Mouse (Mus musculus) MEL (cell line): Measurements from ENCODE around the gene Ppp1r14d. TPM values are rescaled to one million over a fixed set of nuclear protein-coding genes. Genes with fewer than 3 reads are reported as not detected.

Source experiments
- DNase-seq: peaks from one replicate; pipeline ENCODE4 v3.0.0; 2011; ENCODE audit warnings: low read depth, low spot score
- H3K27ac ChIP-seq: 2 replicates; pipeline ENCODE4 v1.5.1; 2012; ENCODE audit warnings: low read depth, mild to moderate bottlenecking, control low read depth, low read length, moderate library complexity; ENCODE audit not compliant: control insufficient read depth
- H3K27me3 ChIP-seq, 2 experiments: fragments of 150-350 bp in 1 of 2; sonication (generic) in 1 of 2; 2 replicates each; pipeline ENCODE4 v1.6.1; 2012; ENCODE audit warnings: low read length in 2 of 2, mild to moderate bottlenecking in 2 of 2, improper control_type of control experiment in 1 of 2, moderate library complexity in 1 of 2; ENCODE audit not compliant: insufficient read depth in 2 of 2, control insufficient read depth in 1 of 2
- H3K36me3 ChIP-seq, 2 experiments: 2 replicates each; pipeline ENCODE4 v1.6.1; 2012 to 2014; ENCODE audit warnings: low read length in 2 of 2, improper control_type of control experiment in 1 of 2, inconsistent platforms in 1 of 2, mild to moderate bottlenecking in 1 of 2; ENCODE audit not compliant: insufficient read depth in 2 of 2, control insufficient read depth in 1 of 2
- H3K4me1 ChIP-seq, 2 experiments: fragments of 150-350 bp in 1 of 2; sonication (generic) in 1 of 2; 2 replicates each; pipeline ENCODE4 v1.6.1; 2012; ENCODE audit warnings: low read length in 2 of 2, improper control_type of control experiment in 1 of 2, mild to moderate bottlenecking in 1 of 2; ENCODE audit not compliant: insufficient read depth in 2 of 2, control insufficient read depth in 1 of 2
- H3K4me3 ChIP-seq, 2 experiments: fragments of 150-350 bp in 1 of 2; sonication (generic) in 1 of 2; 2 replicates each; pipeline ENCODE4 v1.5.1; 2012; ENCODE audit warnings: low read depth in 2 of 2, low read length in 2 of 2, mild to moderate bottlenecking in 2 of 2, moderate library complexity in 2 of 2, control low read depth in 1 of 2, improper control_type of control experiment in 1 of 2; ENCODE audit not compliant: control insufficient read depth in 1 of 2, insufficient read depth in 1 of 2
- H3K79me2 ChIP-seq: 2 replicates; pipeline ENCODE4 v1.6.1; 2012; ENCODE audit warnings: mild to moderate bottlenecking, low read length, moderate library complexity; ENCODE audit not compliant: control insufficient read depth, poor library complexity, insufficient read depth
- H3K9ac ChIP-seq: 2 replicates; pipeline ENCODE4 v1.6.1; 2012; ENCODE audit warnings: low read depth, mild to moderate bottlenecking, control low read depth, low read length, moderate library complexity; ENCODE audit not compliant: control insufficient read depth, poor library complexity, severe bottlenecking
- H3K9me3 ChIP-seq: fragments of 150-350 bp; sonication (generic); replicated peaks from 2 replicates; pipeline ENCODE4 v1.6.1; 2012; ENCODE audit warnings: mild to moderate bottlenecking, low read length, improper control_type of control experiment, moderate library complexity; ENCODE audit not compliant: insufficient read depth
- BHLHE40 ChIP-seq: IDR thresholded peaks from 2 replicates; pipeline ENCODE4 v1.6.1; 2012; ENCODE audit warnings: low read depth, mild to moderate bottlenecking, inconsistent platforms, low read length, improper control_type of control experiment, borderline replicate concordance
- E2F4 ChIP-seq: IDR thresholded peaks from 2 replicates; pipeline ENCODE4 v1.6.1; 2011; ENCODE audit warnings: low read depth, low read length, improper control_type of control experiment, borderline replicate concordance
- EP300 ChIP-seq, 2 experiments: IDR thresholded peaks; 2 replicates each; pipeline ENCODE4 v1.6.1; 2011; ENCODE audit warnings: improper control_type of control experiment in 2 of 2, low read length in 2 of 2, low read depth in 1 of 2, mild to moderate bottlenecking in 1 of 2
- ETS1 ChIP-seq: IDR thresholded peaks from 2 replicates; pipeline ENCODE4 v1.6.1; 2012; ENCODE audit warnings: low read depth, mild to moderate bottlenecking, inconsistent platforms, low read length, improper control_type of control experiment, moderate library complexity
- GABPA ChIP-seq: IDR thresholded peaks from 2 replicates; pipeline ENCODE4 v1.6.1; 2012; ENCODE audit warnings: low read depth, mild to moderate bottlenecking, inconsistent platforms, low read length, improper control_type of control experiment, moderate library complexity
- HCFC1 ChIP-seq: IDR thresholded peaks from 2 replicates; pipeline ENCODE4 v1.6.1; 2012; ENCODE audit warnings: low read depth, mild to moderate bottlenecking, inconsistent platforms, low read length, improper control_type of control experiment, moderate library complexity
- KAT2A ChIP-seq: conservative IDR thresholded peaks from 2 replicates; pipeline ENCODE4 v1.6.1; 2012; ENCODE audit warnings: low read depth, low read length, improper control_type of control experiment, inconsistent platforms
- MAX ChIP-seq: IDR thresholded peaks from 2 replicates; pipeline ENCODE4 v1.6.1; 2011; ENCODE audit warnings: low read length, improper control_type of control experiment
- MAZ ChIP-seq: IDR thresholded peaks from 2 replicates; pipeline ENCODE4 v1.6.1; 2012; ENCODE audit warnings: low read depth, mild to moderate bottlenecking, inconsistent platforms, low read length, improper control_type of control experiment
- MXI1 ChIP-seq: IDR thresholded peaks from 2 replicates; pipeline ENCODE4 v1.6.1; 2011; ENCODE audit warnings: mild to moderate bottlenecking, low read depth, low read length, improper control_type of control experiment
- MYB ChIP-seq: IDR thresholded peaks from 2 replicates; pipeline ENCODE4 v1.6.1; 2011; ENCODE audit warnings: mild to moderate bottlenecking, low read depth, low read length, improper control_type of control experiment
- MYC ChIP-seq: IDR thresholded peaks from 2 replicates; pipeline ENCODE4 v1.6.1; 2011; ENCODE audit warnings: low read depth, mild to moderate bottlenecking, low read length, improper control_type of control experiment, moderate library complexity
- POLR2AphosphoS2 ChIP-seq: IDR thresholded peaks from 2 replicates; pipeline ENCODE4 v1.6.1; 2011; ENCODE audit warnings: low read length, improper control_type of control experiment
- SIN3A ChIP-seq: IDR thresholded peaks from 2 replicates; pipeline ENCODE4 v1.6.1; 2012; ENCODE audit warnings: low read length, improper control_type of control experiment, inconsistent platforms
- SMC3 ChIP-seq: IDR thresholded peaks from 2 replicates; pipeline ENCODE4 v1.6.1; 2011; ENCODE audit warnings: low read depth, low read length, improper control_type of control experiment
- TAL1 ChIP-seq: IDR thresholded peaks from 2 replicates; pipeline ENCODE4 v1.6.1; 2012; ENCODE audit warnings: mild to moderate bottlenecking, inconsistent platforms, low read length, moderate library complexity, mixed read lengths
- TBP ChIP-seq: IDR thresholded peaks from 2 replicates; pipeline ENCODE4 v1.8.0; 2011; ENCODE audit warnings: low read depth, low read length, improper control_type of control experiment
- TCF12 ChIP-seq: IDR thresholded peaks from 2 replicates; pipeline ENCODE4 v1.6.1; 2014; ENCODE audit warnings: low read depth, mild to moderate bottlenecking, inconsistent platforms, low read length, improper control_type of control experiment, moderate library complexity
- ZC3H11A ChIP-seq: IDR thresholded peaks from 2 replicates; pipeline ENCODE4 v1.6.1; 2012; ENCODE audit warnings: low read depth, mild to moderate bottlenecking, inconsistent platforms, low read length, improper control_type of control experiment
- ZKSCAN1 ChIP-seq: IDR thresholded peaks from 2 replicates; pipeline ENCODE4 v1.6.1; 2012; ENCODE audit warnings: low read depth, mild to moderate bottlenecking, inconsistent platforms, low read length, improper control_type of control experiment, moderate library complexity
- ZMIZ1 ChIP-seq: IDR thresholded peaks from 2 replicates; pipeline ENCODE4 v1.6.1; 2012; ENCODE audit warnings: low read depth, mild to moderate bottlenecking, inconsistent platforms, low read length, improper control_type of control experiment, moderate library complexity
- polyA plus RNA-seq, 2 experiments: library from polyadenylated mRNA; stranded (reverse) in 1 of 2; unstranded in 1 of 2; fragments of >175 nt in 1 of 2; fragments of >200 nt in 1 of 2; gene quantifications; 2 replicates each; pipeline versions ENCODE4 v1.2.1 to v1.2.4; 2012; ENCODE audit warnings: low replicate concordance in 2 of 2, low read depth in 1 of 2; ENCODE audit not compliant: insufficient read length in 2 of 2, insufficient read depth in 1 of 2, missing spikeins in 1 of 2
- total RNA-seq: library from RNA; depleted of rRNA; stranded (reverse); fragments of 300-350 nt; gene quantifications from 2 replicates; pipeline ENCODE4 v1.2.3, GENCODE M21; 2012

Ppp1r14d gene
- total and polyA plus RNA-seq, 3 experiments = not detected

- Histone ChIP-seq H3K27me3 (no peaks in the 10 kb centered on the region), H3K27ac (no peak overlapping the region), H3K4me1 (peaks cover 4 to 16% of the 10 kb centered on the region in 2 experiments; a peak in 3 of 4 replicates), H3K9me3 (no peaks in the 10 kb centered on the region), H3K9ac (no peak overlapping the region), H3K36me3 (peaks cover 0 to 8% of the 10 kb centered on the region in 2 experiments; a peak in 2 of 4 replicates), H3K79me2 (no peaks in the 10 kb centered on the region), H3K4me3 (no peak overlapping the region)
- no peak for TF ChIP-seq MYC
- no peak for TF ChIP-seq KAT2A
- TF ChIP-seq TCF12 = no peak
- no peak for TF ChIP-seq ZC3H11A
- TF ChIP-seq ZMIZ1 = no peak
- no peak for TF ChIP-seq ZKSCAN1
- no peak for TF ChIP-seq TBP
- TF ChIP-seq SIN3A = no peak
- TF ChIP-seq MXI1 = no peak
- TF ChIP-seq SMC3 = no peak
- no peak for TF ChIP-seq BHLHE40
- TF ChIP-seq MYB = no peak
- TF ChIP-seq MAX = no peak
- TF ChIP-seq EP300 (IDR thresholded peaks at IDR 0.05; ENCODE audit: low read depth in 1 of 2, low read length in 2 of 2) = no peak
- no peak for TF ChIP-seq GABPA
- no peak for TF ChIP-seq POLR2AphosphoS2
- no peak for TF ChIP-seq E2F4
- DNase-seq = no peak
These were observed 52.2 kb downstream of the Ppp1r14d start for GRCm38 (mm10) chr2:119177384-119177939.

GRCm38 (mm10) chr2:119176761-119177160 is 52.9 kb downstream of the Ppp1r14d start:
- DNase-seq = no peak
- H3K36me3 ChIP-seq = peaks cover 0 to 11% of the 10 kb centered on the region in 2 experiments; a peak in 2 of 4 replicates
- no peak overlapping the region for H3K9ac ChIP-seq
- no peaks in the 10 kb centered on the region for H3K27me3 ChIP-seq
- TF ChIP-seq ETS1 = no peak
- TF ChIP-seq HCFC1 = no peak
- TF ChIP-seq MAZ = no peak
- no peak for TF ChIP-seq ZC3H11A
- no peak for TF ChIP-seq TAL1
- no peak for TF ChIP-seq TCF12
- no peak overlapping the region for H3K27ac ChIP-seq
- peaks cover 4 to 22% of the 10 kb centered on the region in 2 experiments; a peak in 3 of 4 replicates for H3K4me1 ChIP-seq
- H3K79me2 ChIP-seq = no peaks in the 10 kb centered on the region
- no peak overlapping the region for H3K4me3 ChIP-seq
- no peaks in the 10 kb centered on the region for H3K9me3 ChIP-seq
